Mouse (Mus musculus): ENCODE measurements around the gene Styx. TPM values are rescaled to one million over a fixed set of nuclear protein-coding genes. Genes with fewer than 3 reads are reported as not detected.

Gene Styx
- polyA plus RNA-seq, 1 experiment = 14.7 TPM

DNA sequence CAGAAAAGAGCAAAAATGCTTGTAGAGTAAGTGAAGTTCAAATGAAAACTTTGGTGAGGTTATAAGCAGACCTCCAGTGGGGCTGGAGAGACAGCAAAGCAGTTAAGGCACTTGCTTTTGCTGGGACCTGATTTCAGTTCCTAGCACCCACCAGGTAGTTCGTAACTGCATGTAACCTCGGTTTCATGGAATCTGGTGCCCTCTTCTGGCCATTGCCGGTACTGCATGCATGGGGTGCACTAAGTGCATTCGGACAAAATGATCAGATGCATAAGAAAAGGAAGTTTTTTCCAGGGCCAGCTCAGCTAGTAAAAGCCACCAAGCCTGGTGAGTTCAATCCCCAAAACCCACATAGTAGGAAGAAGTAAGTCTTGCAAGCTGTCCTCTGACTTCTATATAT is 81.1 kb downstream of the Styx start:
- WGBS = 68% methylated on average over 4 of the region's 4 CpGs
- TF ChIP-seq CTCF (IDR thresholded peaks at IDR 0.05; ENCODE audit: borderline replicate concordance, insufficient read depth, low read depth, low read length) = peak; percentile 44
- TF ChIP-seq POLR2A (IDR thresholded peaks at IDR 0.05; ENCODE audit: borderline replicate concordance, insufficient read depth, low read length) = no peak
- Histone ChIP-seq H3K4me1 (ENCODE audit: control insufficient read depth, insufficient read depth, low read length) (no peaks in the 10 kb centered on the region), H3K4me3 (replicated peaks; ENCODE audit: insufficient read depth, low read depth, low read length) (no peak overlapping the region), H3K27me3 (ENCODE audit: control insufficient read depth, insufficient read depth, low read length) (no peaks in the 10 kb centered on the region; the same call in 1 of the 2 replicates), H3K27ac (ENCODE audit: insufficient read depth, low read length) (no peak overlapping the region)
- no peak for DNase-seq

DNA sequence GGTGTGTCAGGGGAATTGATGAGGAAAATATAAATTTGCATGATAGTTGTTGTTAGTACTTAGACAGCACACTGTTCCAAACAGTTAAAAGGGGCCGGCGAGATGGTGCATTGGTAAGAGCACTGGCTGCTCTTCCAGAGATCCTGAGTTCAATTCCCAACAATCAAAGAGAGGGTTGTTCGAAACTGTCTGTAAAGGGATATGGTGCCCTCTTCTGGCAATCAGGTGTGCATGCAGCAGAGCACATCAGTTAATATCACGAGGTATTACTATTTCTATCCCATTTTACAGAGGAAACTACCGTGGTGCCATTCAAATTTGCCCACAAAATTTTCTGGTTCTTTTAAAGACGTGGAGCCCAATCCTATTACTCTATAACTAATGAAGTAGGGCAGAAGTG is 83.3 kb downstream of the Styx start:
- Histone ChIP-seq H3K4me3 (replicated peaks; ENCODE audit: insufficient read depth, low read depth, low read length) (no peak overlapping the region), H3K27me3 (ENCODE audit: control insufficient read depth, insufficient read depth, low read length) (no peaks in the 10 kb centered on the region; the same call in 1 of the 2 replicates), H3K27ac (ENCODE audit: insufficient read depth, low read length) (no peak overlapping the region), H3K4me1 (ENCODE audit: control insufficient read depth, insufficient read depth, low read length) (no peaks in the 10 kb centered on the region)
- TF ChIP-seq POLR2A (IDR thresholded peaks at IDR 0.05; ENCODE audit: borderline replicate concordance, insufficient read depth, low read length) (no peak), CTCF (IDR thresholded peaks at IDR 0.05; ENCODE audit: borderline replicate concordance, insufficient read depth, low read depth, low read length) (peak; percentile 32; the same call in 1 of the 2 replicates)
- 75% methylated on average over 6 of the region's 6 CpGs for WGBS
- DNase-seq = no peak

DNA sequence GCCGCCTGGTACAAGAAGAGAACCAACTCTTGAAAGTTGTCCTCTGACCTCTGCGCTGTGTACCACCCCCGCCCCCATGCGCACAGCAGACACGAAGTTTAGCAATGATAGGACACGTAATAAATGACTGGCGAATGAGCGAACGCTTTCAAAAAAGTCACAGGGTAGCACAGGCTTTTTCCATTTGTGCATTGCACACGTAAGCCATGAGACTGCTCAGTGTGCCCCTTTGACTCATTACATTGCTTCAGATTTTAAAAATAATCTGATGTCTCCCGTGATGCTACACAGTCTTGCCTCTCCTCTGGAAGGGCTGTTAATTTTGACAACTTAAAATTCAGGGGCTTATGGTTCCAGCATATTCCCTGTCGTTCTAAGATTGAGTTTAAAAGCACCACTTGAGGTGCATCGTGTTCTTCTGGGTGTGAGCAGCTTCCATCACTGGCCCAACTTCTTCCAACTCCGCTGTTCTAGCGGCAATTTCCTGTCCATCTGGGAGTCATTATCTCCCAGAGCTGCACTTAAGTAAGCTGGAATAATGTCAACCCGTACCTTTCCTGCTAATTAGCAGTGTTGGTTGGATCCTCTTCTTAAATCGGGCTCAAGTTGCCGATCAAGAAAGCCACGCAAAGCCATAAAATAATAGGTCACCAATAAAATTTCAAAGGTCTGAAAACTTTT is 87.5 kb downstream of the Styx start:
- TF ChIP-seq POLR2A (IDR thresholded peaks at IDR 0.05; ENCODE audit: borderline replicate concordance, insufficient read depth, low read length) (no peak), CTCF (IDR thresholded peaks at IDR 0.05; ENCODE audit: borderline replicate concordance, insufficient read depth, low read depth, low read length) (no peak)
- 87% methylated on average over 19 of the region's 19 CpGs for WGBS
- H3K4me3 ChIP-seq (replicated peaks; ENCODE audit: insufficient read depth, low read depth, low read length) = no peak overlapping the region
- H3K4me1 ChIP-seq (ENCODE audit: control insufficient read depth, insufficient read depth, low read length) = no peaks in the 10 kb centered on the region
- no peak for DNase-seq
- no peak overlapping the region for H3K27ac ChIP-seq (ENCODE audit: insufficient read depth, low read length)
- H3K27me3 ChIP-seq (ENCODE audit: control insufficient read depth, insufficient read depth, low read length) = no peaks in the 10 kb centered on the region

DNA sequence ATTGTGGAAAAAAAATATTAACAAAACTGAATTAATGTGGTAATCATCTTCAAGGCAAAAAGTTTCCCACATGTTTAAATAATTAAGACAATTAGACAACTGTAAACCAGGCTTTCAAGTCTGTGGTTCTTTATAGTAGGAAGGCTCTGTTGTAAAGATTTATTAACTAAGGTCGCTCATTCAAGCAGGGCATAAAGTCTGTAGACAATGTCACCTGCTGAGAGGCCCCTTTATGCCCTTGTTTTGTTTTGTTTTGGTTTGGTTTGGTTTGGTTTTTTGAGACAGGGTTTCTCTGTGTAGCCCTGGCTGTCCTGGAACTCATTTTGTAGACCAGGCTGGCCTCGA is 88.0 kb downstream of the Styx start:
- Histone ChIP-seq H3K27me3 (ENCODE audit: control insufficient read depth, insufficient read depth, low read length) (no peaks in the 10 kb centered on the region), H3K27ac (ENCODE audit: insufficient read depth, low read length) (no peak overlapping the region), H3K4me3 (replicated peaks; ENCODE audit: insufficient read depth, low read depth, low read length) (no peak overlapping the region), H3K4me1 (ENCODE audit: control insufficient read depth, insufficient read depth, low read length) (no peaks in the 10 kb centered on the region)
- WGBS = 78% methylated on average over 2 of the region's 2 CpGs
- TF ChIP-seq CTCF (IDR thresholded peaks at IDR 0.05; ENCODE audit: borderline replicate concordance, insufficient read depth, low read depth, low read length) (no peak), POLR2A (IDR thresholded peaks at IDR 0.05; ENCODE audit: borderline replicate concordance, insufficient read depth, low read length) (no peak)
- DNase-seq = no peak

DNA sequence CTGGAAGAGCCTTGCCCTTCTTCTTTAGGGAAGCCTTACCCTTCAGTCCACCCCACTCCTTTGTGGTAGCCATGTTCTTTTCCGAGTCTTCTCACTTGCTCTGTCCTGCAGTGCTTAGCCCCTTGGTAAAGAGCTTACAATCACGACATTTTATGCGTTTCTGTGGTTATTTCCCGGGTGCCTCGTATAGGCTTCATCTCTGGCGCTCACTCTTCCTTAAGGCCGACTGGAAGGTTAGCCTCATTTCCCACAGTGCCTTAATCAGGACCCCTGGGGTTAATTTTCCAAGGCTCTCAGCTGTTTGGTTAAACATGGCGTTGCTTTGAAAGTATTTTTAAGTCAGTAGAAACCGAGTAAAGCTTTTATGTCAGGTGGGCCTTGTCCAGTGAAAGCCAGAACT is 88.5 kb downstream of the Styx start:
- Histone ChIP-seq H3K27ac (ENCODE audit: insufficient read depth, low read length) (no peak overlapping the region), H3K4me3 (replicated peaks; ENCODE audit: insufficient read depth, low read depth, low read length) (no peak overlapping the region), H3K4me1 (ENCODE audit: control insufficient read depth, insufficient read depth, low read length) (no peaks in the 10 kb centered on the region), H3K27me3 (ENCODE audit: control insufficient read depth, insufficient read depth, low read length) (no peaks in the 10 kb centered on the region)
- no peak for DNase-seq
- WGBS = 77% methylated on average over 9 of the region's 9 CpGs
- TF ChIP-seq CTCF (IDR thresholded peaks at IDR 0.05; ENCODE audit: borderline replicate concordance, insufficient read depth, low read depth, low read length) (no peak), POLR2A (IDR thresholded peaks at IDR 0.05; ENCODE audit: borderline replicate concordance, insufficient read depth, low read length) (no peak)

DNA sequence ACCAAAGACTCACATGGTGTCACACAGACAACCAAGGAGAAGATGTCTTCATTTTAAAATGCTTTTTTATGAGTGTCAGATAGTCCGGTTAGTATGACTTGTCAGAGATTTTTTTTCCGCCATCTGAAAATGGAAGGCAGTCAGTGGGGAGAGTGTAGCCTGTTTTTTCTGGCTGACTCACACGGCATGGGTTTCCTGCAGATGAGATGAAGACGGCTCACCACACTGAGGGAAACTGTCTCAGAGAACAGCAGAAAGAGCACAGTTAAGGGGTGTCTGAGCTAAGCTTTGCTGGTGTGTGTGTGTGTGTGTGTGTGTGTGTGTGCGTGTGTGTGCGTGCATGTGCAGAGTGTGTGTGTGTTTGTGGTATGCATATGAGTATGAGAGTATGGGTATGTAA is 90.4 kb downstream of the Styx start:
- no peak for DNase-seq
- H3K27me3 ChIP-seq (ENCODE audit: control insufficient read depth, insufficient read depth, low read length) = no peaks in the 10 kb centered on the region
- no peak overlapping the region for H3K4me3 ChIP-seq (replicated peaks; ENCODE audit: insufficient read depth, low read depth, low read length)
- 80% methylated on average over 6 of the region's 6 CpGs for WGBS
- H3K27ac ChIP-seq (ENCODE audit: insufficient read depth, low read length) = no peak overlapping the region
- H3K4me1 ChIP-seq (ENCODE audit: control insufficient read depth, insufficient read depth, low read length) = no peaks in the 10 kb centered on the region
- TF ChIP-seq POLR2A (IDR thresholded peaks at IDR 0.05; ENCODE audit: borderline replicate concordance, insufficient read depth, low read length) = no peak
- no peak for TF ChIP-seq CTCF (IDR thresholded peaks at IDR 0.05; ENCODE audit: borderline replicate concordance, insufficient read depth, low read depth, low read length)

DNA sequence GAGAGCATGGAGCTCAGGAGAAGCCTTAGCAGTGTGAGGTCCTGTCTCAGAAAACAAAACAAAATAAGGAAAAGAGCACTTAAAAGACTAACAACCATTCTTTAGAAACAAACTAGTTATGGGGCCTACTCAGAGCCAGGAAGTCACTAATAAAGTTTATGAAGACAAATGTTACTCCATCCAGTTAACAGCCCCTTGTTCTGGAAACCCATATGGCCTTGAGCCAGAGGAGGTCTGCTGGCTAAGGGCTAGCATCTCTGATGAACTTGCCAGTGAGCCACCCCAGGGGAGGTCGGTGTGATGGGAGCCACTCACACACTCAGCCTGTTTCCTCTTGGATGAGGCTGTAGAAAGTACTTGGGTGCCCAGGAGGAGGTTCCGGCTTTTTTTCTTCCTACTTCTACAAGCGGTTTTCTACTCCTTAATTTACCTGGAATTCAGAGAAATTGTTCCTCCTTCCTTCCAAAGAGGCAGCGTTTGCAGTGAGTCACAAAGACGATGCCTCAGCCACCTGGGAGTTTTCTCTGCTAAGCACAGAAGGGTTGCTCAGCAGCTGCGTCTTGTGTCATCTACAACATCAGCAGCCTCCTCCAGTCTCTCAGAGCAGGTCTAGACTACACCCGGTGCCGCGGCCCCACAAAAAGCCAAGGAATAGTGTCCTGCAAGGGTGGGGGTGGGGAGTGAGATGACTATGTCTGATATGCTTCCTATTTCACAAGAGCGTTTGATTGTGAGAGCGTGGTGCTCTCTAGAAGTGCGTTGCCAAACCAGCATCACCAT is 92.1 kb downstream of the Styx start:
- WGBS = 68% methylated on average over 12 of the region's 12 CpGs
- H3K27ac ChIP-seq (ENCODE audit: insufficient read depth, low read length) = no peak overlapping the region
- H3K4me1 ChIP-seq (ENCODE audit: control insufficient read depth, insufficient read depth, low read length) = no peaks in the 10 kb centered on the region
- no peak overlapping the region for H3K4me3 ChIP-seq (replicated peaks; ENCODE audit: insufficient read depth, low read depth, low read length)
- TF ChIP-seq CTCF (IDR thresholded peaks at IDR 0.05; ENCODE audit: borderline replicate concordance, insufficient read depth, low read depth, low read length) (no peak), POLR2A (IDR thresholded peaks at IDR 0.05; ENCODE audit: borderline replicate concordance, insufficient read depth, low read length) (no peak)
- no peak for DNase-seq
- H3K27me3 ChIP-seq (ENCODE audit: control insufficient read depth, insufficient read depth, low read length) = no peaks in the 10 kb centered on the region

DNA sequence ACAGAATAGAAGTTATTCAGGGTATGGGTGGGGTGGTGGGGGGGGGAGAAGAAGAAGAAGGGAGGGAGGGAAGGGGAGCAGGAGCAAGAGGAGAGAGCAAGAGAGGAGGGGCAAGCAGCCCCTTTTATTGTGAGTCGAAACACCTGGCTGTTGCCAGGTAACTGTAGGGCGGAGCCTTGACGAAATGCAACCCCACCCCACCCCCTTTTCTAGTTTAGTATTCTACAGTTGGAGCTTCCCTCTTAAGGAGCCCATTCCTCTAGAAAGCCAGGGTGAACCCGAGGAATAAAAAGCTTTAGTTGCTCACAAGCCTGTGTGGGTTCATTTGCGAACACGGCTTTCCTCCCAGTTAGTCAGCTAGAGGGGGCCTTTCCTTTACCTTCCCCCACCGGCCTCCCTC is 94.0 kb downstream of the Styx start:
- TF ChIP-seq POLR2A (IDR thresholded peaks at IDR 0.05; ENCODE audit: borderline replicate concordance, insufficient read depth, low read length) = no peak
- no peak for TF ChIP-seq CTCF (IDR thresholded peaks at IDR 0.05; ENCODE audit: borderline replicate concordance, insufficient read depth, low read depth, low read length)
- Histone ChIP-seq H3K4me3 (replicated peaks; ENCODE audit: insufficient read depth, low read depth, low read length) (no peak overlapping the region), H3K27ac (ENCODE audit: insufficient read depth, low read length) (no peak overlapping the region), H3K4me1 (ENCODE audit: control insufficient read depth, insufficient read depth, low read length) (no peaks in the 10 kb centered on the region), H3K27me3 (ENCODE audit: control insufficient read depth, insufficient read depth, low read length) (no peaks in the 10 kb centered on the region)
- WGBS = 59% methylated on average over 7 of the region's 7 CpGs
- no peak for DNase-seq

All from cerebellum, adult 2 months (tissue).